Mouse (Mus musculus): ENCODE results near the gene Pcnx.
"Not testable (repeated sequence)": the region's sequence is repeated elsewhere in the genome, so short reads cannot be mapped to it uniquely, and the experiment has no call there.

Pcnx gene

GRCm38 (mm10) chr12:81943331-81944062 is 83.7 kb downstream of the Pcnx start:
- no peak for DNase-seq (ENCODE audit: low read depth in 2 of 2, low spot score in 2 of 2)

GRCm38 (mm10) chr12:81949026-81949425 is 89.2 kb downstream of the Pcnx start:
- DNase-seq (ENCODE audit: low read depth in 2 of 2, low spot score in 2 of 2) = no peak

GRCm38 (mm10) chr12:81950016-81950415 is 90.2 kb downstream of the Pcnx start:
- no peak for DNase-seq (ENCODE audit: low read depth in 2 of 2, low spot score in 2 of 2)

DNA sequence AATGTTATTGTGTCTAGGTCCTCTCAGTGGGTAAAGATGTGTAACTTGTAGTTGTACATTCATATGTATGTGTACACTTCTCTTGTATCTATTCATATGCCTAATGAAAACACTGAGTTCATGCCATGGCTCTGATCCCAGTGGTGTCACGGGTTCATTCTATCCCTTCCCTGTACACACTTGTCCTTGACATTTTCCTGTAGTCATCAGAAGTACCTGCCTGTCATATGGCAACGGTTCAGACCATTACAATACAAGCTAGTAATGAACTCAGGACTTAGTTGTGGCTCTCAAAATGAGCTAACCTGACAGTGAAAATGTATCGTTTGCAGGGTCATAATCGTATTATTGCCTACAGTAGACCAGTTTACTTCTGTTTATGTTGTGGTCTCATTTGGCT is 98.5 kb downstream of the Pcnx start:
- DNase-seq (ENCODE audit: low read depth in 2 of 2, low spot score in 2 of 2) = no peak

DNA sequence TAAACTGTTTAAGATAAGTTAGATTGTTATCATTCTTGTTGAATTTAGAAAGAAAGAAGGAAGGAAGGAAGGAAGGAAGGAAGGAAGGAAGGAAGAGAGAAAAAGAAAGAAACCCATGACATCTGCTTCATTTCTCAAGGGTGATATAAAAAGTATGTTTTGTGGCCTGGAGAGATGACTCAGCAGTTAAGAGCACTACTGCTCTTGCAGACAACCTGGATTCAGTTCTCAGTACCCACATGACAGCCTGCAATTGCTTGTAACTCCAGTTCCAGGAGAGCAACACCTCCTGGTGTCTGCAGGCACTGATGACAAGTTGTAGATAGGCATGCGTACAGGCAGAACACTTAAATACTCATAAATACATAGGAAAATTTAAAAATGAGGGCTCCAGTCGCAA is 105.6 kb downstream of the Pcnx start:
- DNase-seq (ENCODE audit: low read depth in 2 of 2, low spot score in 2 of 2) = no peak

GRCm38 (mm10) chr12:81971042-81971883 is 111.4 kb downstream of the Pcnx start:
- peak; percentile 15 to 21 for DNase-seq (ENCODE audit: low read depth in 2 of 2, low spot score in 2 of 2)

DNA sequence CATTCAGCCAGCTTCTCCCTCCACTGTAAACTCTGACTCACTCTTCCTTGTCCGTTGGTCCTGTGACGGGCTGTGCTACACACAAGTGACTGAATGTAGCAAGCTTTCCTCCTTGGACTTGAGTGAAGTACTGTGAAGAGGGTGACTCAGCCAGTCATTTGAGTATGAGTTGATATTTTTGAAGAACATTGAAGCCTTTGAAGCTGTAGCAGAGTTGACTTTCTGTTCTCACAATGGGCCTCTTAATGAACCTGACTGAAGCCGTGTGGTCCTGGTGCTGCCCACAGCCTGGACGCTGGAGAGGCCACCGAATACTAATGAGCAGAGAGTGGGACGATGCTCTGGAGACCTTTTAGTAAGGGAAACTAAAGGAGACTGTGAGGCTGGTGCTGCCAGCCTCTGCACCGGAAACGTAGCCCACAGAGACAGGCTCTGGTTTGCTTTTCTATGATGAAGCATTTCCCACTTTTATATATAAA is 112.1 kb downstream of the Pcnx start:
- no peak for DNase-seq (ENCODE audit: low read depth in 2 of 2, low spot score in 2 of 2)

GRCm38 (mm10) chr12:81974806-81975205 is 115.0 kb downstream of the Pcnx start:
- peak in 1 of 2 experiments; percentile 16 for DNase-seq (ENCODE audit: low read depth in 2 of 2, low spot score in 2 of 2)

DNA sequence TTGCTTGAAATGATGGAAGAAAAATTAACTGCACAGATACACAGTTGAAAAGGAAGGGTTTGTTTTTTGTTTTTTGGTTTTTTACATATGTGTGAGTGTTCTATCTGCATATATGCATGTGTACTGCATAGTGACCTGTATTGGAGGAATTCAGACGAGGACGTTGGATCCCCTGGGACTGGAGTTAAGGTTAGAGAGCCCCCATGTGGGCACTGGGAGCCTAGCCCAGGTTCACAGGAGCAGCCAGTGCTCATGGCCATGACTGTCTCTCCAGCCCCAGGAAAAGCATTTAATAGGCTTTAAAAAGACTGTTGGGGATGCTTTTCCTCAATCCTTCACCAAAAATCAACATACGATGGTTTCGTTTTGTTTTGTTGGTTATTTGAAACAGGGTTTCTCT is 117.5 kb downstream of the Pcnx start:
- no peak for DNase-seq (ENCODE audit: low read depth in 2 of 2, low spot score in 2 of 2)

GRCm38 (mm10) chr12:81979312-81979711 is 119.5 kb downstream of the Pcnx start:
- no peak for DNase-seq (ENCODE audit: low read depth in 2 of 2, low spot score in 2 of 2)

DNA sequence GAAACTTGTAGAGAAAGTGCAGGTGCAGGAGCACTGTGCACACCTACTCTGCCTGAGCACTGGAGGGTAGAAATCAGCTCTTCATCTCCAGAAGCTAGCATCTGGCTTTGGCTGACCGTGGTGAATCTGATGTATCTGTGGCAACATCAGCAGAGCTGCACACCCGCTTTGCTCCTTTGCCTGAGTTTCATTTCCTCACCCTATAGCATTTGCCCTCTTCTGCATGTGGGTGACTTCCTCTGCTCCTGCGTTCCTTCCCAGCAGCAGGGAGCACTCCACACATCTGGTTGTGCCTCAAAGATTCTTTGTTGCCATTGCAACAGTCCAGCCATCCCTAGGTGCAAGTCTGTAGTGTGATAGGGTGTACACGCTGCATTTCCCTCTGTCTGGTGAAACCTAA is 132.3 kb downstream of the Pcnx start:
- no peak for DNase-seq (ENCODE audit: low read depth in 2 of 2, low spot score in 2 of 2)

DNA sequence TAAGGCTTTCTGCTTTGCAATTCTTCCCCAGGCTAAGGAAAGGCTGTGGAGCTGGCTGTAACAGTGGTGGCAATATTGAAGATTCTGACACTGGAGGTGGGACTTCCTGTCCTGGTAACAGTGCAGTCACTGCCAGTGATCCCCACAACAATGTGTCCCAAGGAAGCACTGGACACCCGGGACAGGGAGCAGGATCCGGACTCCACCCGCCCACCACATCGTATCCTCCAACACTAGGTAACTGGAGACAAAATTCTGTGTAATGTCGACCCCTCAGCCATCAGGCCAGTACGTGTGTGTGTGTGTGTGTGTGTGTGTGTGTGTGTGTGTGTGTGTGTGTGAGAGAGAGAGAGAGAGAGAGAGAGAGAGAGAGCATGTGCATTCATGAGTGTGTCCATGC is 133.2 kb downstream of the Pcnx start:
- DNase-seq (ENCODE audit: low read depth in 2 of 2, low spot score in 2 of 2) = no peak

GRCm38 (mm10) chr12:81994911-81995667 is 135.3 kb downstream of the Pcnx start:
- no peak for DNase-seq (ENCODE audit: low read depth in 2 of 2, low spot score in 2 of 2)

DNA sequence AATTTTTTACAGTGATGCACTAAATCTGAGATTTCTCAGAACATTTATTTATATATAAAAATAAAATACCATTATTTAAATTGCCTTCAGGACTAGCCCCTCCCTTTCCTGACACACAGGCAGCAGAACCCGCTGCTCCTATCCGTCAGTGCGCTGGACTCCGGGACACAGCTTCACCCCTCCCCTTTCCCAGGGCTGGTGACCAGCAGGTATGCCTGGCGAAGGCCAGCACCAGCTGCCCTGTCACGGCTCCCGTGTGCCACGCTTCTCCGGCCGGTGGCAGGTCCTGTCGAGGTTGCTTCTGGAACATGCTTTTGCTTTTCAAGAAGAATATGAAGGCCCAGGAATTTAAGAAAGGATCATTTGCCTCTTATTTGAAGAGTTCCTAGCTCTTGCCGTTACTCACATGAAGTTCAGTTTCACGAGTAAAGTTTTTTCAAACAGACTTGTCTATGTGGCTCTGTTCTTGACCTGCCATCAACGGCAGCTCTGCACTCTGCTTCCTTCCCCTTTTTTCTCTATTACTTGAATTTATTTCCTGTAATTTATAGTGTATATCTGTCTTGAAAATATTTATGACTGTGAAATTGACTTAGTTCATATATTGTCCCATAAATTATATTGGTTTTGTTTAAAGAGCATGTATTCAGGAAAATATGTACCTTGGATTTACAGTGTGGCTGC is 137.0 kb downstream of the Pcnx start:
- no peak for DNase-seq (ENCODE audit: low read depth in 2 of 2, low spot score in 2 of 2)

DNA sequence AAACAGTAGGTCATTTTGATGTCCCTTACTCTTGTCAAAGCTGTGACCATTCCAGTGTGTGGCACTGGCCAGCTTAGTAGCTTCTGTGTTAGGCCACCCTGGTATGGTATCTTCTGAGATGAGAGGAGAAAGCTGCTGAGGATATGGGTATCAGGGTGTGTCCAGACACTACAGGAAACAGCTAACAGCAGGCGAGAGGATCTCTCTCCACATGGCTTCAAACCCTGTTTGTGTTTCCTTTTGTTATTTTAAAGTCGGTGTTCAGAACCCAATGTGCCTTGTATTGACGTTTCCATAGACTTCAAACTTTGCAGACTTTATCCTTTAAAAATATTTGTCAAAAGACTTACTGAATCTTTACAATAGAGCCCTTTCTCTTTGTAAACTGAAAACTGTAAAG is 137.7 kb downstream of the Pcnx start:
- DNase-seq (ENCODE audit: low read depth in 2 of 2, low spot score in 2 of 2) = no peak

- DNase-seq (ENCODE audit: low read depth in 2 of 2, low spot score in 2 of 2) = not testable (repeated sequence)
Observed at GRCm38 (mm10) chr12:82002697-82003096, 142.9 kb downstream of the Pcnx start.

GRCm38 (mm10) chr12:82025901-82026633 is 166.2 kb downstream of the Pcnx start:
- DNase-seq (ENCODE audit: low read depth in 2 of 2, low spot score in 2 of 2) = not testable (repeated sequence)

GRCm38 (mm10) chr12:82033524-82033923 is 173.7 kb downstream of the Pcnx start:
- DNase-seq (ENCODE audit: low read depth in 2 of 2, low spot score in 2 of 2) = not testable (repeated sequence)

- DNase-seq (ENCODE audit: low read depth in 2 of 2, low spot score in 2 of 2) = not testable (repeated sequence)
Observed at GRCm38 (mm10) chr12:82033973-82034372, 174.2 kb downstream of the Pcnx start.

GRCm38 (mm10) chr12:82044078-82044477 is 184.3 kb downstream of the Pcnx start:
- DNase-seq (ENCODE audit: low read depth in 2 of 2, low spot score in 2 of 2) = not testable (repeated sequence)
